Mouse (Mus musculus) ES-E14 (cell line): ENCODE results near the gene Tmem63c. TPM values are rescaled to one million over a fixed set of nuclear protein-coding genes. Genes with fewer than 3 reads are reported as not detected.

Experiments
- DNase-seq: peaks from one replicate; pipeline ENCODE4 v3.0.0-alpha.2; 2013; ENCODE audit warnings: low read depth, low spot score
- H3K27ac ChIP-seq: 2 replicates; pipeline ENCODE4 v1.5.1; 2012; ENCODE audit warnings: low read depth, mild to moderate bottlenecking, low read length, moderate library complexity, mixed read lengths; ENCODE audit not compliant: poor library complexity, insufficient read depth, severe bottlenecking
- H3K36me3 ChIP-seq: 2 replicates; pipeline ENCODE4 v1.6.1; 2012; ENCODE audit warnings: mild to moderate bottlenecking, low read length, moderate library complexity, mixed read lengths; ENCODE audit not compliant: control insufficient read depth, poor library complexity, insufficient read depth, severe bottlenecking
- H3K4me1 ChIP-seq, 2 experiments: fragments of 150-350 bp in 1 of 2; sonication (generic) in 1 of 2; 2 replicates each; pipeline ENCODE4 v1.6.1; 2012; ENCODE audit warnings: low read length in 2 of 2, mild to moderate bottlenecking in 1 of 2, mixed read lengths in 1 of 2; ENCODE audit not compliant: control insufficient read depth in 2 of 2, insufficient read depth in 2 of 2, poor library complexity in 1 of 2
- H3K4me3 ChIP-seq, 2 experiments: fragments of 150-350 bp in 1 of 2; sonication (generic) in 1 of 2; 2 replicates each; pipeline ENCODE4 v1.5.1; 2012; ENCODE audit warnings: low read length in 2 of 2, low read depth in 1 of 2, mild to moderate bottlenecking in 1 of 2, mixed read lengths in 1 of 2; ENCODE audit not compliant: insufficient read depth in 1 of 2, poor library complexity in 1 of 2, severe bottlenecking in 1 of 2
- H3K9ac ChIP-seq: 2 replicates; pipeline ENCODE4 v1.6.1; 2012; ENCODE audit warnings: low read depth, mild to moderate bottlenecking, low read length, mixed read lengths; ENCODE audit not compliant: poor library complexity, insufficient read depth, severe bottlenecking
- H3K9me3 ChIP-seq: fragments of 150-350 bp; sonication (generic); 2 replicates; pipeline ENCODE4 v1.6.1; 2012; ENCODE audit warnings: low read depth, mild to moderate bottlenecking, low read length; ENCODE audit not compliant: control insufficient read depth, insufficient read depth
- CHD2 ChIP-seq: IDR thresholded peaks from 2 replicates; pipeline ENCODE4 v1.6.1; 2014; ENCODE audit warnings: mild to moderate bottlenecking, low read depth, low read length, inconsistent platforms
- HCFC1 ChIP-seq: IDR thresholded peaks from 2 replicates; pipeline ENCODE4 v1.6.1; 2012; ENCODE audit warnings: low read length, inconsistent platforms, borderline replicate concordance; ENCODE audit not compliant: insufficient read depth
- MAFK ChIP-seq: IDR thresholded peaks from 2 replicates; pipeline ENCODE4 v1.6.1; 2014; ENCODE audit warnings: mild to moderate bottlenecking, low read depth, low read length, inconsistent platforms; ENCODE audit not compliant: insufficient read depth
- ZC3H11A ChIP-seq: IDR thresholded peaks from 2 replicates; pipeline ENCODE4 v1.6.1; 2012; ENCODE audit warnings: low read depth, mild to moderate bottlenecking, inconsistent platforms, low read length, borderline replicate concordance
- ZNF384 ChIP-seq: IDR thresholded peaks from 2 replicates; pipeline ENCODE4 v1.6.1; 2012; ENCODE audit warnings: low read depth, low read length, inconsistent platforms
- in situ Hi-C, 2 experiments: fragments of 600-800 bp; cut with MboI; formaldehyde crosslinking; loops; one replicate each; pipeline ENCODE4 v1.15.1; 2025; ENCODE audit warnings: low sequenced_read_pairs in 2 of 2, inconsistent platforms in 1 of 2; ENCODE audit not compliant: unreplicated experiment in 2 of 2
- total RNA-seq: library from RNA; depleted of rRNA; stranded (reverse); fragments of 300-350 nt; gene quantifications from 2 replicates; pipeline ENCODE4 v1.2.3, GENCODE M21; 2012

Gene Tmem63c
- total RNA-seq, 1 experiment: 1.9 TPM

- H3K4me3 ChIP-seq: no peak overlapping the region
- no peaks in the 10 kb centered on the region for H3K9me3 ChIP-seq
- no peak for TF ChIP-seq MAFK
- no peak for TF ChIP-seq CHD2
- TF ChIP-seq ZC3H11A: peak; percentile 53; the same call in 1 of the 2 replicates
- TF ChIP-seq ZNF384: no peak
- no peak for TF ChIP-seq HCFC1
- in situ Hi-C loops: no loop called here
- H3K27ac ChIP-seq: no peak overlapping the region
- H3K9ac ChIP-seq: no peak overlapping the region
- no peaks in the 10 kb centered on the region for H3K4me1 ChIP-seq
- H3K36me3 ChIP-seq: no peaks in the 10 kb centered on the region
- peak; percentile 64 for DNase-seq
Measured at GRCm38 (mm10) chr12:87017041-87017440, 4.1 kb upstream of the Tmem63c start.

DNA sequence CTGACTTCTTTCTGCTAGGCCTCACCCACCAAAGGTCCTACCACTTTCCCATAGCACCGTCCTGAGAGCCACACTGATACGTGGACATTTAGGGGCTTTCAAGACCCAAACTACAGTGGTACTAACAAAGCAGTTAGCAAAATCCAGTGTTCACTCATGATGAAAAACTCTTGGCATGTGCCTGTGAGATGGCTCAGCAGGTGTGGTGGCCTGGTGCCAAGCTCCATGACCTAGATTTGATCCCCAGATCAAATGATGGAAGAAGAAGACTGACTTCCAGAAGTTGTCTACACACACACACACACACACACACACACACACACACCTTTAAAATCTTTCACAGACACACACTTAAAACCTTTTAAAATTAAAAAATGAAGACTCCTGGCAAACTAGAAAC, 2.4 kb upstream of the Tmem63c start:
- no peaks in the 10 kb centered on the region for H3K4me1 ChIP-seq
- no peaks in the 10 kb centered on the region for H3K9me3 ChIP-seq
- no peak overlapping the region for H3K9ac ChIP-seq
- in situ Hi-C loops: no loop called here
- no peak overlapping the region for H3K27ac ChIP-seq
- TF ChIP-seq HCFC1 (no peak), CHD2 (no peak), ZC3H11A (no peak), ZNF384 (no peak), MAFK (no peak)
- H3K4me3 ChIP-seq: no peak overlapping the region
- DNase-seq: no peak
- no peaks in the 10 kb centered on the region for H3K36me3 ChIP-seq

DNA sequence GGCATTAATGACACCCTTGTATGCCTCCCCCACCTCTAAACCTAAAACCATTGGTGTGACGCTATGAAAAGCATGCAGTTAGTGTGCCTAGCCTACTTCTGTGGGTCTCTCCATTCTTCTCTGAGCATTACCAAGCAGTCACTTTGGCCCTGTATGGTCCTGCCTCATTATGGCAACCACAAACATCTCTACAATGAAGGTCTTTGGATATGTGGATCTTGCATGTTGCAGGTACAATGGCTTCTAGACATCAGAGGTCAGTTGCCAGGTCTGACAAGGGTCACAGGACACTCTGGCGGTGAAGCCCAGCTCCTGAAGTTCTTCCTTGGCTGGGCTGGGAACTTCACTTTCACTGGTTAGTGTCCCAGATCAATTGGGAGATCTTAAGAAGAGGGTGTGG, 866 bp downstream of the Tmem63c start:
- peaks cover 0 to 7% of the 10 kb centered on the region in 2 experiments; a peak in 1 of 4 replicates for H3K4me1 ChIP-seq
- H3K36me3 ChIP-seq: no peaks in the 10 kb centered on the region
- no peaks in the 10 kb centered on the region for H3K9me3 ChIP-seq
- no peak overlapping the region for H3K4me3 ChIP-seq
- TF ChIP-seq CHD2 (no peak), ZNF384 (no peak), ZC3H11A (no peak), HCFC1 (no peak), MAFK (no peak)
- H3K27ac ChIP-seq: no peak overlapping the region
- in situ Hi-C loops: no loop called here
- H3K9ac ChIP-seq: no peak overlapping the region
- no peak for DNase-seq

DNA sequence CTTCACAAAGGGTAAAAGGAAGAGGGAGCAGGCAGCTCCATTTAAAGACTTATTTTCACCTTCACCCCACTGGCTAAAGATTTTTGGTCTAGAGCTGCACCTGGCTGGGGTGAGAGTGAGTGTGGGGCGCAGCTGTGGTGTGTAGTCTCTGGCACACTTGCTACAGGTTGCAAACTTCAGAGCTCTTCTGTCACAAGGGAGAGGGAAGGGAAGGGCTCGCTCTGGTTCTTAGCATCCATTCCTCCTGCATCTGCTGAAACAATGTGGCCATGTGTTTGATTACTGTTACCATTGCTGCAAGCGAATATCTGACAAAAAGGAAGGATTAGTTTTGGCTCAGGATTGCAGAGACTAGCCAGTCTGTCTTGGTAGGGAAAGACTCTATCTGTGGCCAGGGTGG, 2.3 kb downstream of the Tmem63c start:
- Histone ChIP-seq H3K4me1 (peaks cover 1 to 8% of the 10 kb centered on the region in 2 experiments; a peak in 2 of 4 replicates), H3K4me3 (no peak overlapping the region), H3K9me3 (no peaks in the 10 kb centered on the region), H3K36me3 (no peaks in the 10 kb centered on the region), H3K9ac (no peak overlapping the region), H3K27ac (no peak overlapping the region)
- TF ChIP-seq HCFC1: no peak
- no peak for TF ChIP-seq MAFK
- TF ChIP-seq ZNF384: no peak
- no peak for TF ChIP-seq ZC3H11A
- no peak for TF ChIP-seq CHD2
- DNase-seq: no peak
- in situ Hi-C loops: no loop called here

DNA sequence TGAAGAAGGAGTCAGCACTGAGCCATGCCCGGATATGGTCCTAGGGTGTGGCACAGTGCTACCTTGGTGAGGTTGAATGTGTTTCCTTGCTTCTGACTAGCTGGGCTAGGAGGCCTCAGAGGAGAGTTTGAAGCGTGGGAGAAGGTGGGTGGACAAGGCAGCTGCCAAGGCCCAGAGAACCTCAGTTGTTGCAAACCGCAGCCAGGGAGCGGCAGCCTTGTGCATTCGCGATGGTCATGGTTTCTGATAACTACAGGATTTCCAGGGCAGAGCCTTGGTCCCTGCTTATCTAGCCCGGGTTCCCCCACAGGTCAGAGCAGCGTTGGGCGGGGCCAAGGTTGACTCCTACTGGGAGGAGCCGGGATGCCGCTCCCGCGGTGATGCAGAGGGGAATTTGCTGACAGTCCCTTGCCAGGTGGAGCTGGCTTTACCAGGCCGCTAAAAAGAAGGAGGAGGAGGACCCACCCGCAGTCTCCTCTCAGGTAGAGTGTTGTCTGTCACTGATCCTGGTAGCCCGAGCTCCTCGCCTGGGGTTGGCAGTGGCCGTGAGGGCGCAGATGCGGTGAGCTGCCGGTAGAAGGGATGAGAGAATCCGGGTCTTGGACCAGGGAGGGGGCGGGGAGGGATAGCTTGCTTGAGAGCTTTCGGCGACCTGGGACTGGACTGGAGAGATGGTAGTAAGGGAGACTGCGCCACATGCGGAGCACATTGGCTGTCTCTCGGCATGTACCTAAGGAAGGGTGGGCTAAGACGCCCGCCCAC, 5.2 kb downstream of the Tmem63c start:
- in situ Hi-C loops: no loop called here
- no peaks in the 10 kb centered on the region for H3K9me3 ChIP-seq
- no peak overlapping the region for H3K27ac ChIP-seq
- peaks cover 1 to 8% of the 10 kb centered on the region in 2 experiments; a peak in 2 of 4 replicates for H3K4me1 ChIP-seq
- peak; percentile 57 for DNase-seq
- peak overlapping the region; percentile 46; the same call in 1 of the 2 replicates for H3K9ac ChIP-seq
- H3K4me3 ChIP-seq: peak overlapping the region; percentile 54 to 55
- no peak for TF ChIP-seq ZC3H11A
- TF ChIP-seq MAFK: no peak
- no peak for TF ChIP-seq CHD2
- TF ChIP-seq ZNF384: no peak
- no peak for TF ChIP-seq HCFC1
- no peaks in the 10 kb centered on the region for H3K36me3 ChIP-seq
